Mouse (Mus musculus): ENCODE data around the gene Prcc. TPM values are rescaled to one million over a fixed set of nuclear protein-coding genes. Genes with fewer than 3 reads are reported as not detected.

Gene Prcc
- polyA plus RNA-seq (2014; fragmentation: Nextera tagmentation; extraction: Ambion mirVana), result 17.6 and 18.6 TPM in 2 replicates

DNA sequence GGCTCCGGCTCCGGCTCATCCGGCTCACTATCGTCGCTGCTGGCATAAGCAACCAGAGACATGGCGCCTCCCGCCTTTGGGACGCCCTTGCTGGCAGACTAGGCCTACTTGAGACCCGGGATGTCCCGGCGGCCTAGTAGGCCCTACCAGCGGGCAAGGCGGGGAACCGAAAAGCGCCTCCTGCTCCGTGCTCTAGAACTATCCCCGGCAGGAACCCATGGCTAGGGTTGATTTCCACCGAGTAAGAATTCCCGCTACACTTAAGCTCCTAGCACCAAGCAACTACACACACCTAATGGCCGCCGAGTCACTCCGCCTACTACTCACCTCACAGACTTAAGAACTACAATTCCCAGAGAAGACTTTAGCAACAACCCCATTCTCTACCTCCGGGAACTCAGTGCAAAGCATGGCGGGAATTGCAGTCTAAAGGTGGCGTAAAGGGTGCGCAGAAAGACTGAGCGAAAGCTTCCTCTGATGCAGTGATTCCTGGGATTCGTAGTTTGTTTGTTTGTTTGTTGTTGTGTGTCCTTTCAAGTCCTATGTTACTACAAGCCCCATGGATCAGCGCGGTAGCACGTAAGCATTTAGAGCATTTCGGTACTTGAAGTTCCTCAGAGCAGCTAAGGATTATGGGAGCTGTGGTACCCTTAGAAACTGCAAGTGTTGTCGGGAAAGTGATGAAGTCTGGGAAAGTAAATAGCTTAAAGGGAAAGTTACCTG lies at the start of gene Prcc:
Gene Prcc (minus strand): TSS at position 328 of the 723 bp plus-strand sequence.
- Histone ChIP-seq H3K9ac (ENCODE audit: low read depth, low read length) (peak within 1 kb of the TSS; percentile 94), H3K9me3 (ENCODE audit: control insufficient read depth, low read length) (no peaks in the 10 kb centered on the region), H3K36me3 (ENCODE audit: control insufficient read depth, insufficient read depth, low read length) (no peaks in the 10 kb centered on the region), H3K27ac (ENCODE audit: low read depth, low read length) (peak within 1 kb of the TSS; percentile 76), H3K4me2 (replicated peaks; ENCODE audit: low read depth, low read length) (peak within 1 kb of the TSS; percentile 92), H3K4me3 (ENCODE audit: low read depth, low read length) (peak within 1 kb of the TSS; percentile 95), H3K4me1 (replicated peaks; ENCODE audit: control insufficient read depth, insufficient read depth, low read length) (peaks cover 6% of the 10 kb centered on the region), H3K27me3 (ENCODE audit: control insufficient read depth, insufficient read depth, low read length) (no peaks in the 10 kb centered on the region)
- DNase-seq (ENCODE audit: low spot score) (peak; percentile 93), ATAC-seq (ENCODE audit: low FRiP score) (peak; percentile 98)
- WGBS, result under 1% methylated on average over 33 of the region's 33 CpGs

DNA sequence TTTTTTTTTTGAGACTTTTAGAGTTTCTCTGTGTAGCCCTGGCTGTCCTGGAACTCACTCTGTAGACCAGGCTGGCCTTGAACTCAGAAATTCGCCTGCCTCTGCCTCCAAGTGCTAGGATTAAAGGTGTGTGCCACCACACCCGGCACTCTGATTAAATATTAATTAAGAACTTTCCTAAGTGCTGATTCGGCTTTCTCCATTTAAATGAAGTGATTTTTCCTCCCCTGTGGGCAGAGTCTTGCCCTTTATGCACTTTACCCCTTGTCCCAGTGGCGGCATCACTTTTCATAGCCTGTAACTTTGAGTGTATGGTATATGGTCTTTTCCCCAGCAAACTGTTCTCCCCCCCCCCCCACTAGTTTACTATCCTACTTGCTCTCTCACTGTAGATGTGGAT lies 49.8 kb upstream of the Prcc start:
- H3K4me3 ChIP-seq (ENCODE audit: low read depth, low read length), result no peak overlapping the region
- H3K36me3 ChIP-seq (ENCODE audit: control insufficient read depth, insufficient read depth, low read length), result peaks cover 20% of the 10 kb centered on the region
- H3K4me2 ChIP-seq (replicated peaks; ENCODE audit: low read depth, low read length), result no peak overlapping the region
- no peak overlapping the region for H3K9ac ChIP-seq (ENCODE audit: low read depth, low read length)
- ATAC-seq (ENCODE audit: low FRiP score) (no peak), DNase-seq (ENCODE audit: low spot score) (no peak)
- WGBS, result 81% methylated on average over 4 of the region's 4 CpGs
- H3K27me3 ChIP-seq (ENCODE audit: control insufficient read depth, insufficient read depth, low read length), result no peaks in the 10 kb centered on the region
- H3K4me1 ChIP-seq (replicated peaks; ENCODE audit: control insufficient read depth, insufficient read depth, low read length), result peaks cover 3% of the 10 kb centered on the region; the same call in 1 of the 2 replicates
- H3K27ac ChIP-seq (ENCODE audit: low read depth, low read length), result no peak overlapping the region
- no peaks in the 10 kb centered on the region for H3K9me3 ChIP-seq (ENCODE audit: control insufficient read depth, low read length)

DNA sequence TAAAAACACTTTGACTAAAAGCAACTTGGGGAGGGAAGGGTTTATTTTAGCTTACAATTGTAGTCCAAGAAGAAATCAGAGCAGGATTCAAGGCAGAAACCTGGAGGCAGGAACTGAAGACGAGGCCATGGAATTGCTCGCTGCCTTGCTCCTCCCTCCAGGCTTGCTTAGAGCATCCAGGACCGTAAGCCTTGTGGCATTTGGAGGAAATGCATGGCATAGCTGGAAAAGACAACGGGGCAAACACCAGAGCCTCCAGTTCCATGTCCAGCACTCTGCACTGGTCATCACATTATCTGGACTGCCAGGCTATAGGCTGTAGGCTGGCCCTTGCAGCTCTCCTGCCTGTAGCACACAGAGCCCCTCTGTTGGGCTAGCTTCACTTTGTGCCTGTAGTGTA lies 49.1 kb upstream of the Prcc start:
- no peak overlapping the region for H3K4me3 ChIP-seq (ENCODE audit: low read depth, low read length)
- no peak overlapping the region for H3K9ac ChIP-seq (ENCODE audit: low read depth, low read length)
- H3K36me3 ChIP-seq (ENCODE audit: control insufficient read depth, insufficient read depth, low read length), result peaks cover 19% of the 10 kb centered on the region
- 71% methylated on average over 4 of the region's 4 CpGs for WGBS
- H3K9me3 ChIP-seq (ENCODE audit: control insufficient read depth, low read length), result no peaks in the 10 kb centered on the region
- H3K4me2 ChIP-seq (replicated peaks; ENCODE audit: low read depth, low read length), result no peak overlapping the region
- ATAC-seq (ENCODE audit: low FRiP score), result no peak
- H3K27ac ChIP-seq (ENCODE audit: low read depth, low read length), result no peak overlapping the region
- peaks cover 3% of the 10 kb centered on the region; the same call in 1 of the 2 replicates for H3K4me1 ChIP-seq (replicated peaks; ENCODE audit: control insufficient read depth, insufficient read depth, low read length)
- no peaks in the 10 kb centered on the region for H3K27me3 ChIP-seq (ENCODE audit: control insufficient read depth, insufficient read depth, low read length)
- DNase-seq (ENCODE audit: low spot score), result no peak

DNA sequence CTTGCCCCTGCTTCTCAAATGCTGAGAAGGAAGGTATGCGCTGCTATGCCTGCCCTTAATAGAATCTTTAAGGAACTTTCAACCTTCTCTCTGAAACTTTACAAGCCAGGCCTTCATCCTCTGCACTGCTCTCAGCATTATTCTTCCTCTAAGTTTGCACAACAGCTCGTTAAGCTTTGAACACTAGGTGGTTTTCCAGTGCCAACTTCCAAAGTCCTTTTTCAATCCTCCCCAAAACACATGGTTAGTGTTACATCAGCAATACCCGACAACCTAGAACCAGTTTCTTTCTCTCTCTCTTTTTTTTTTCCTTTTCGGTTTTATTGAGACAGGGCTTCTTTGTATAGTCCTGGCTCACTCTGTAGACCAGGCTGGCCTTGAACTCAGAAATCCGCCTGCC lies 48.6 kb upstream of the Prcc start:
- DNase-seq (ENCODE audit: low spot score) (no peak), ATAC-seq (ENCODE audit: low FRiP score) (no peak)
- Histone ChIP-seq H3K9me3 (ENCODE audit: control insufficient read depth, low read length) (no peaks in the 10 kb centered on the region), H3K4me2 (replicated peaks; ENCODE audit: low read depth, low read length) (no peak overlapping the region), H3K36me3 (ENCODE audit: control insufficient read depth, insufficient read depth, low read length) (peaks cover 17% of the 10 kb centered on the region), H3K4me1 (replicated peaks; ENCODE audit: control insufficient read depth, insufficient read depth, low read length) (peaks cover 5% of the 10 kb centered on the region; the same call in 1 of the 2 replicates), H3K27me3 (ENCODE audit: control insufficient read depth, insufficient read depth, low read length) (no peaks in the 10 kb centered on the region), H3K4me3 (ENCODE audit: low read depth, low read length) (no peak overlapping the region), H3K9ac (ENCODE audit: low read depth, low read length) (no peak overlapping the region), H3K27ac (ENCODE audit: low read depth, low read length) (no peak overlapping the region)
- WGBS, result 89% methylated on average over 5 of the region's 5 CpGs

DNA sequence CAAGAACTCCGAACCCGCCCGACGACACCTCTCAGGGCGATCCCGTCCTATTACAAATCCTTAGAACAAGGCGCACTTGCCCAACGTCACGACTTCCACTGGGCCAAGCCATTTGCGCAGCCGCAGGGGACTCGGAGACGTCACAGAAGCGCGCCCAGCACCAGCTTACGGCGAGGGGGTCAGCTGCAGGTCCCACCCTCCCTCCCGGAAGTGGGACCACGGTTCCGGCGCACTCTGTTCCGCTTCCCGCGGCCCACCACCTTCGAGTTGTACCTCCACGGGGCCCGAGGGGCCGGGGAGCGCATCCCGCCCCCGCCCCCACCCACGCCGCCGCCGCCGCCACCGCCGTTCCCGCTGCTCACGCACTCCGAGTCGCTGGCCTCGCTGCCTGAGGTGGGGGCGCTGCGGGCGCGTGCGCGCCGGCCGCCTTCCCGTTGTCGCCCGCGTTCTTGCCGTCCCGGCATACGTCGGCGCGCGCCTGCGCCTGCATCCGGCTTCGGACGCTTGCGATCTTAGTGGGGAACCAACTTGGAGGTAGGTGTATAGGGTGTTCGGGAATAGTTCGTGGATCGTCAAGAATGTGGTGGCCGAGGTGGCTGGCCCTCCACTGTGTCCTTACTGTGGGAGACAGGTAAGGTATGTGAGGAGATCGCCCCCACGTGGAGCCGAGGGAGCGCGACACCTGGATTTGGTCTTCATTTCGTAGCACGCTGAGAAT lies 44.8 kb upstream of the Prcc start, which contains the start of the genes Isg20l2 and Rrnad1:
Gene Isg20l2 (plus strand): TSS at position 237 of the 718 bp plus-strand sequence.
Gene Rrnad1 (minus strand): TSS at position 640 of the 718 bp plus-strand sequence.
- Histone ChIP-seq H3K9ac (ENCODE audit: low read depth, low read length) (peak within 1 kb of the TSS; percentile 92), H3K4me2 (replicated peaks; ENCODE audit: low read depth, low read length) (peak within 1 kb of the TSS; percentile 70), H3K9me3 (ENCODE audit: control insufficient read depth, low read length) (no peaks in the 10 kb centered on the region), H3K36me3 (ENCODE audit: control insufficient read depth, insufficient read depth, low read length) (peaks cover 7% of the 10 kb centered on the region; the same call in 1 of the 2 replicates), H3K4me3 (ENCODE audit: low read depth, low read length) (peak within 1 kb of the TSS; percentile 97), H3K4me1 (replicated peaks; ENCODE audit: control insufficient read depth, insufficient read depth, low read length) (peaks cover 3% of the 10 kb centered on the region; the same call in 1 of the 2 replicates), H3K27me3 (ENCODE audit: control insufficient read depth, insufficient read depth, low read length) (no peaks in the 10 kb centered on the region), H3K27ac (ENCODE audit: low read depth, low read length) (peak within 1 kb of the TSS; percentile 74)
- under 1% methylated on average over 72 of the region's 78 CpGs for WGBS
- DNase-seq (ENCODE audit: low spot score) (peak; percentile 97), ATAC-seq (ENCODE audit: low FRiP score) (peak; percentile 96)

DNA sequence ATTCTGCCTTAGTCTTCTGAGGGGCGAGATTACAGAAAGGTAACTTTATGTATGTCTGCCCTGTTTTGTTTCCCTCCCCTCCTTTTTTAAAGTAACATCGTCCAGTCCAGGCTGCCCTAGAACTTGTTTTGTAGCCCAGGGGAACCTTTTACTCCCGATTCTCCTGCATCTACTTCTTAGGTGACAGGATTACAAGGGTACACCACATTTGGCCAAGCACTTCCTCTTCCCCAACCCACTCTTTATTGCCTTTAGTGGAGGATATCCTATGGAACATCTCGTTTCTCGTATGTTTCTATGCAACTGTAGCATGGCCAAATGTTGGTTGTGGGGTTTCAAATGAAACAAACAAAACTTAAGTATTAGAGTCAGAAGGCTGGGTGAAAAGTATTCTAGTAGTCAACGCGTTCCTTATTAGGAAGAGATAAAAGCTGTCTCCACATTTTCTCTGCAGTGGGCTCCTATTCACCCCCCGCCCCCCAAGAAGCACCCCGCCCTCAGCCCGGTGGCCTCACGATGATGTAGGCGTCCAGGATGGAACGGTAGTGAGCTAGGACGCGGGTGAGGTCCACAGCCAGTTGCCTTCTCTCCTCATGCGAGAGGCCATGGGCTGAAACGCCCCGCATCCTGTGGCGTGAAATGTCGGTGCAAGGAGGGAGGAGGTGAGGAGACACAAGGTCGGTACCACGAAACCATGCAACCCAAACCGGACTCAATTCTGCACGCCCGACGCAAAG lies 44.1 kb upstream of the Prcc start:
- 8% methylated on average over 26 of the region's 26 CpGs for WGBS
- DNase-seq (ENCODE audit: low spot score) (no peak), ATAC-seq (ENCODE audit: low FRiP score) (peak; percentile 70)
- peak overlapping the region; percentile 70 for H3K4me2 ChIP-seq (replicated peaks; ENCODE audit: low read depth, low read length)
- H3K4me3 ChIP-seq (ENCODE audit: low read depth, low read length), result peak overlapping the region; percentile 97
- H3K27ac ChIP-seq (ENCODE audit: low read depth, low read length), result peak overlapping the region; percentile 74
- peaks cover 7% of the 10 kb centered on the region; the same call in 1 of the 2 replicates for H3K36me3 ChIP-seq (ENCODE audit: control insufficient read depth, insufficient read depth, low read length)
- H3K9ac ChIP-seq (ENCODE audit: low read depth, low read length), result peak overlapping the region; percentile 92
- H3K4me1 ChIP-seq (replicated peaks; ENCODE audit: control insufficient read depth, insufficient read depth, low read length), result peaks cover 3% of the 10 kb centered on the region; the same call in 1 of the 2 replicates
- no peaks in the 10 kb centered on the region for H3K27me3 ChIP-seq (ENCODE audit: control insufficient read depth, insufficient read depth, low read length)
- no peaks in the 10 kb centered on the region for H3K9me3 ChIP-seq (ENCODE audit: control insufficient read depth, low read length)

DNA sequence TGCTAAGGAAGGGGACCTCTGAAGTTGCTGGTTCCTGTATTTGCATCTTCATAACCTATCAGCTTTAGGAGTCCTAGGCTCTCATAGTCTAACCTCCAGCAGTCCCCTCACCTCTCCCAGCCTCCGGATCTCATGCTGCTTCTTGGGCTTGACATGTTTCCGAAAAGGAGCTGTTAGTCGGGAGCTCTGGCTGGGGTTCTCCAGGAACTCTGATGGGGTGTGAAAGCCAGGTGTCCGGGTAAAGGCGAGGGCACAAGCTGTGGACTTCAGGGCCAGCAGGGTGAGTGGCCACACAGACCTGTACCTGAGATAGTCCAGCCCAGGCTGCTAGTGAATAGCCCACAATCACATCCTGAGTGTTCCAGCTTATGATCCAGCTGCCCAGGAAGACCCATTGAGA lies 42.0 kb upstream of the Prcc start:
- no peak overlapping the region for H3K27ac ChIP-seq (ENCODE audit: low read depth, low read length)
- H3K4me1 ChIP-seq (replicated peaks; ENCODE audit: control insufficient read depth, insufficient read depth, low read length), result peaks cover 3% of the 10 kb centered on the region; the same call in 1 of the 2 replicates
- no peaks in the 10 kb centered on the region for H3K9me3 ChIP-seq (ENCODE audit: control insufficient read depth, low read length)
- H3K4me2 ChIP-seq (replicated peaks; ENCODE audit: low read depth, low read length), result no peak overlapping the region
- ATAC-seq (ENCODE audit: low FRiP score) (no peak), DNase-seq (ENCODE audit: low spot score) (no peak)
- no peak overlapping the region for H3K4me3 ChIP-seq (ENCODE audit: low read depth, low read length)
- H3K36me3 ChIP-seq (ENCODE audit: control insufficient read depth, insufficient read depth, low read length), result peaks cover 4% of the 10 kb centered on the region; the same call in 1 of the 2 replicates
- H3K9ac ChIP-seq (ENCODE audit: low read depth, low read length), result no peak overlapping the region
- WGBS, result 89% methylated on average over 5 of the region's 5 CpGs
- no peaks in the 10 kb centered on the region for H3K27me3 ChIP-seq (ENCODE audit: control insufficient read depth, insufficient read depth, low read length)

DNA sequence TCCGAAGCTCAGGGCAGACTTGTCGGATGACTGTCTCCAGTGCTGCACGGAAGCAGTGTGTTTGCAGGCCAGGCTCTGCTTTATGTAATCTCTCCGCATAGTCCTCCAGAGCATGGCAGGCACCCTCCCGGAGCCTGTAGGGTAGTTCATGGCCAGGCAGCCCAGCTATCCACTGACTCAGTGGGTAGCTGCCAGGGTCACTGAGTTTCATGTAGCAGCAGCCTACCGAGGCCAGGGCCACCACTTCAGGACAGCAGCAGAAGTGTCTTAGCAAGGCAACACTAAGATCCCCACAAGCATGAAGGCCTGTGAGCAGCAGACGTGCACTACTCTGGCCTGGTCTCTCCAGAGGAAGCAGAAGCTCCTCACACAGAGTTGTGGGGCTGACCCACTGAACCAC lies 39.6 kb upstream of the Prcc start:
- 0 out of 2 replicates have a peak, but pooled peaks cover 2% of the 10 kb centered on the region for H3K36me3 ChIP-seq (ENCODE audit: control insufficient read depth, insufficient read depth, low read length)
- no peaks in the 10 kb centered on the region for H3K27me3 ChIP-seq (ENCODE audit: control insufficient read depth, insufficient read depth, low read length)
- no peaks in the 10 kb centered on the region for H3K9me3 ChIP-seq (ENCODE audit: control insufficient read depth, low read length)
- no peak overlapping the region for H3K4me3 ChIP-seq (ENCODE audit: low read depth, low read length)
- H3K4me2 ChIP-seq (replicated peaks; ENCODE audit: low read depth, low read length), result no peak overlapping the region
- no peak for ATAC-seq (ENCODE audit: low FRiP score)
- 89% methylated on average over 7 of the region's 7 CpGs for WGBS
- DNase-seq (ENCODE audit: low spot score), result no peak
- no peak overlapping the region for H3K27ac ChIP-seq (ENCODE audit: low read depth, low read length)
- no peak overlapping the region for H3K9ac ChIP-seq (ENCODE audit: low read depth, low read length)
- 0 out of 2 replicates have a peak, but pooled peaks cover 3% of the 10 kb centered on the region for H3K4me1 ChIP-seq (replicated peaks; ENCODE audit: control insufficient read depth, insufficient read depth, low read length)

All from hindbrain, embryonic 11.5 days (tissue).